Mouse (Mus musculus) cerebellum, adult 2 months (tissue): ENCODE results near the gene Smim1.

ENCODE experiments used
- CTCF ChIP-seq: fragments of 200-500 bp; IDR thresholded peaks from 2 replicates; pipeline ENCODE4 v1.5.1; 2011; ENCODE audit warnings: low read depth, mild to moderate bottlenecking, control low read depth, low read length, moderate library complexity, borderline replicate concordance; ENCODE audit not compliant: insufficient read depth
- POLR2A ChIP-seq: fragments of 200-500 bp; IDR thresholded peaks from 2 replicates; pipeline ENCODE4 v1.6.1; 2011; ENCODE audit warnings: low read length, control low read depth, borderline replicate concordance; ENCODE audit not compliant: insufficient read depth

GRCm38 (mm10) chr4:153975768-153976167 is 50.3 kb downstream of the Smim1 start:
- TF ChIP-seq CTCF = no peak
- TF ChIP-seq POLR2A = no peak
